Mouse (Mus musculus) midbrain, embryonic 11.5 days (tissue): ENCODE data around the gene G6pc3. TPM values are rescaled to one million over a fixed set of nuclear protein-coding genes. Genes with fewer than 3 reads are reported as not detected.
A peak's percentile ranks its signal among the peaks of the same experiment; 100 is the strongest.

Experiments
- ATAC-seq: fragments of 200-750 bp; cut with Nextera tagmentation; 2 replicates; pipeline ENCODE4 v1.8.0; 2017; ENCODE audit warnings: moderate TSS enrichment, moderate library complexity; ENCODE audit not compliant: low FRiP score
- DNase-seq: peaks from one replicate; pipeline ENCODE4 v3.0.0; 2015; ENCODE audit warnings: low spot score; ENCODE audit errors: missing footprints
- H3K27ac ChIP-seq: fragments of 300-500 bp; sonication (generic); 2 replicates; pipeline ENCODE4 v1.5.1; 2014; ENCODE audit warnings: low read depth, low read length
- H3K27me3 ChIP-seq: fragments of 300-500 bp; sonication (generic); 2 replicates; pipeline ENCODE4 v1.6.1; 2014; ENCODE audit warnings: mild to moderate bottlenecking, low read length, moderate library complexity, mixed read lengths; ENCODE audit not compliant: control insufficient read depth, insufficient read depth
- H3K36me3 ChIP-seq: fragments of 300-500 bp; sonication (generic); 2 replicates; pipeline ENCODE4 v1.6.1; 2014; ENCODE audit warnings: mild to moderate bottlenecking, low read length, moderate library complexity, mixed read lengths; ENCODE audit not compliant: control insufficient read depth, insufficient read depth
- H3K4me1 ChIP-seq: fragments of 300-500 bp; sonication (generic); 2 replicates; pipeline ENCODE4 v1.6.1; 2014; ENCODE audit warnings: low read length; ENCODE audit not compliant: control insufficient read depth, insufficient read depth
- H3K4me2 ChIP-seq: fragments of 300-500 bp; sonication (generic); 2 replicates; pipeline ENCODE4 v1.6.1; 2014; ENCODE audit warnings: mild to moderate bottlenecking, moderate library complexity
- H3K4me3 ChIP-seq: fragments of 300-500 bp; sonication (generic); 2 replicates; pipeline ENCODE4 v1.5.1; 2014; ENCODE audit warnings: low read depth, low read length
- H3K9ac ChIP-seq: fragments of 300-500 bp; sonication (generic); 2 replicates; pipeline ENCODE4 v1.6.1; 2014; ENCODE audit warnings: low read length
- H3K9me3 ChIP-seq: fragments of 300-500 bp; sonication (generic); 2 replicates; pipeline ENCODE4 v1.6.1; 2016; ENCODE audit warnings: low read length; ENCODE audit not compliant: control insufficient read depth
- WGBS: fragments of 180-500 bp; shearing (Covaris S2); extraction: QIAGEN DNeasy Blood & Tissue Kit; methylation state at CpG from one replicate; pipeline ENCODE4 v1.1.7; 2014; 5-methylcytosine and 5-hydroxymethylcytosine counted together
- polyA plus RNA-seq: library from polyadenylated mRNA; unstranded; fragments of >200 nt; fragmentation: Nextera tagmentation; extraction: Ambion mirVana; gene quantifications from 2 replicates; pipeline ENCODE4 v1.2.1, GENCODE M21; 2014

The G6pc3 gene
- polyA plus RNA-seq, 1 experiment from 2014 or later = 31.5 TPM

GRCm38 (mm10) chr11:102199856-102200255, 10.4 kb downstream of the G6pc3 start:
- Histone ChIP-seq H3K27ac (no peak overlapping the region), H3K9ac (no peak overlapping the region), H3K27me3 (no peaks in the 10 kb centered on the region), H3K9me3 (no peaks in the 10 kb centered on the region), H3K4me1 (no peaks in the 10 kb centered on the region), H3K36me3 (peaks cover 22% of the 10 kb centered on the region), H3K4me3 (no peak overlapping the region), H3K4me2 (no peak overlapping the region)
- ATAC-seq (no peak), DNase-seq (no peak)
- WGBS = 84% methylated on average over 9 of the region's 9 CpGs

GRCm38 (mm10) chr11:102201408-102201821, 12.0 kb downstream of the G6pc3 start:
- ATAC-seq = no peak
- H3K36me3 ChIP-seq = peaks cover 20% of the 10 kb centered on the region
- WGBS = 87% methylated on average over 12 of the region's 12 CpGs

GRCm38 (mm10) chr11:102206481-102206880, 17.1 kb downstream of the G6pc3 start:
- H3K27me3 ChIP-seq = no peaks in the 10 kb centered on the region
- no peak overlapping the region for H3K4me3 ChIP-seq
- ATAC-seq (no peak), DNase-seq (no peak)
- peaks cover 12% of the 10 kb centered on the region for H3K36me3 ChIP-seq
- no peak overlapping the region for H3K4me2 ChIP-seq
- H3K9me3 ChIP-seq = no peaks in the 10 kb centered on the region
- no peak overlapping the region for H3K9ac ChIP-seq
- WGBS = 66% methylated on average over 26 of the region's 30 CpGs
- no peak overlapping the region for H3K27ac ChIP-seq
- peaks cover 22% of the 10 kb centered on the region for H3K4me1 ChIP-seq

More at GRCm38 (mm10) chr11:102201408-102201821, 12.0 kb downstream of the G6pc3 start:
- Histone ChIP-seq H3K4me2 (no peak overlapping the region), H3K4me3 (no peak overlapping the region), H3K9ac (no peak overlapping the region), H3K27me3 (no peaks in the 10 kb centered on the region), H3K9me3 (no peaks in the 10 kb centered on the region), H3K27ac (no peak overlapping the region), H3K4me1 (no peaks in the 10 kb centered on the region)
- no peak for DNase-seq

- H3K9ac ChIP-seq = peak overlapping the region; percentile 38; the same call in 1 of the 2 replicates
- no peak overlapping the region for H3K4me3 ChIP-seq
- peak overlapping the region; percentile 44; the same call in 1 of the 2 replicates for H3K27ac ChIP-seq
- H3K4me2 ChIP-seq = peak overlapping the region; percentile 29; the same call in 1 of the 2 replicates
- ATAC-seq (peak; percentile 47), DNase-seq (peak; percentile 92)
- WGBS = 20% methylated on average over 11 of the region's 11 CpGs
- H3K9me3 ChIP-seq = no peaks in the 10 kb centered on the region
- H3K27me3 ChIP-seq = no peaks in the 10 kb centered on the region
- peaks cover 22% of the 10 kb centered on the region for H3K4me1 ChIP-seq
- H3K36me3 ChIP-seq = peaks cover 9% of the 10 kb centered on the region; the same call in 1 of the 2 replicates
Observed at GRCm38 (mm10) chr11:102207825-102208777, 18.7 kb downstream of the G6pc3 start.

GRCm38 (mm10) chr11:102208846-102209245, 19.4 kb downstream of the G6pc3 start:
- Histone ChIP-seq H3K27ac (no peak overlapping the region), H3K4me1 (peaks cover 22% of the 10 kb centered on the region), H3K9me3 (no peaks in the 10 kb centered on the region), H3K9ac (no peak overlapping the region), H3K4me2 (no peak overlapping the region), H3K36me3 (peaks cover 9% of the 10 kb centered on the region; the same call in 1 of the 2 replicates), H3K27me3 (no peaks in the 10 kb centered on the region), H3K4me3 (no peak overlapping the region)
- WGBS = 20% methylated on average over 4 of the region's 4 CpGs
- ATAC-seq (no peak), DNase-seq (no peak)

- H3K4me1 ChIP-seq = peaks cover 22% of the 10 kb centered on the region
- no peak overlapping the region for H3K4me2 ChIP-seq
- WGBS = 22% methylated on average over 2 of the region's 2 CpGs
- no peak overlapping the region for H3K4me3 ChIP-seq
- no peak overlapping the region for H3K27ac ChIP-seq
- DNase-seq (no peak), ATAC-seq (no peak)
- H3K36me3 ChIP-seq = peaks cover 4% of the 10 kb centered on the region; the same call in 1 of the 2 replicates
- no peaks in the 10 kb centered on the region for H3K27me3 ChIP-seq
- H3K9ac ChIP-seq = no peak overlapping the region
- no peaks in the 10 kb centered on the region for H3K9me3 ChIP-seq
Observed at GRCm38 (mm10) chr11:102209742-102210141, 20.3 kb downstream of the G6pc3 start.

GRCm38 (mm10) chr11:102210185-102210584, 20.8 kb downstream of the G6pc3 start:
- Histone ChIP-seq H3K4me2 (no peak overlapping the region), H3K9ac (no peak overlapping the region), H3K27ac (no peak overlapping the region), H3K4me3 (no peak overlapping the region), H3K27me3 (no peaks in the 10 kb centered on the region), H3K4me1 (peaks cover 24% of the 10 kb centered on the region), H3K9me3 (no peaks in the 10 kb centered on the region), H3K36me3 (peaks cover 4% of the 10 kb centered on the region; the same call in 1 of the 2 replicates)
- DNase-seq (no peak), ATAC-seq (no peak)
- WGBS = 77% methylated on average over 3 of the region's 3 CpGs

GRCm38 (mm10) chr11:102211011-102211410, 21.6 kb downstream of the G6pc3 start:
- Histone ChIP-seq H3K9ac (no peak overlapping the region), H3K9me3 (no peaks in the 10 kb centered on the region), H3K4me1 (peaks cover 27% of the 10 kb centered on the region), H3K27me3 (no peaks in the 10 kb centered on the region), H3K27ac (no peak overlapping the region), H3K36me3 (peaks cover 4% of the 10 kb centered on the region; the same call in 1 of the 2 replicates), H3K4me3 (no peak overlapping the region), H3K4me2 (no peak overlapping the region)
- DNase-seq = no peak
- no peak for ATAC-seq
- WGBS = 69% methylated on average over 5 of the region's 5 CpGs

- Histone ChIP-seq H3K4me2 (no peak overlapping the region), H3K9me3 (no peaks in the 10 kb centered on the region), H3K36me3 (no peaks in the 10 kb centered on the region), H3K27ac (no peak overlapping the region), H3K27me3 (no peaks in the 10 kb centered on the region), H3K9ac (no peak overlapping the region), H3K4me3 (no peak overlapping the region), H3K4me1 (peaks cover 31% of the 10 kb centered on the region)
- ATAC-seq = no peak
- DNase-seq = no peak
- 82% methylated on average over 18 of the region's 18 CpGs for WGBS
Observed at GRCm38 (mm10) chr11:102211936-102212341, 22.5 kb downstream of the G6pc3 start.
